Mouse (Mus musculus) ovary, adult 2 months (tissue): ENCODE measurements around the gene Brwd3. TPM values are rescaled to one million over a fixed set of nuclear protein-coding genes. Genes with fewer than 3 reads are reported as not detected.

ENCODE experiments used
- polyA plus RNA-seq: library from polyadenylated mRNA; depleted of rRNA; stranded (reverse); fragments of >200 nt; gene quantifications from 2 replicates; pipeline ENCODE4 v1.2.3, GENCODE M21; 2012; rRNA removed

Gene Brwd3
- 0.50 and 0.56 TPM in 2 replicates for polyA plus RNA-seq

DNA sequence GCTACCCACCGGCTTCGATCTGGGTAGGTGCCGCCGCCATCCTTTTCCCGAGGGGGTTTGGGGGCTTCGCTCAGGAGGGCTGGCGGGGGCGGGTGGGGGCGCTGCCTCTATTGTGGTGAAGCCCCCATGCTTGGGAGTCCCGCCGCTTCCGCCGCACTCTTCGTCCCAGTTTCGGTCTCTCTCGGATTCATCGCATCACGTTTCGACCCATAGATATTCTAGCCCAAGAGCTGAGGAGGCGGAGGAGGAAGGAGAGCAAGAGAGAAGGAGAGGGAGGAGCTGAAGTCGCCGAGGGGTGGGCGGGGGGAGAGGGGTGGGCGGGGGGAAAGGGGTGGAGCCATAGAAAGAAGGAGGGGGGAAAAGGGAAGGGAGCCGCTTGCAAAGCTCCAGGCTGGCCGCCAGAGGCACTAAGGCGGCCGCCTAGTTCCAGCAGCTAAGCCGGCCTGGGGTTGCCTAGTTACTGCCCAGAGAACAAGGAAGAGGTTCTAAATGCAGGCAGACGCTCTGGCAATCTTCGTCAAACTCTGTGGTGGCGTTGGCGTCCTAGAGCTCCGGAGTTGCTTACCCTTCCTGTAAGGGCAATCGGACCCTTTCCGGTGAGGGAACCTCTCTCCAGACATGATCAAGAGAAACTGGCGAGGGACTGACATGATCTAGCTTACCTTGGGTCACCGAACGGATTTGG is at the start of gene Brwd3:
Brwd3 (minus strand) TSS at position 283 of the 685 bp plus-strand sequence.

Other genes starting within 250 kb of the Brwd3 start
- not detected in 2 replicates for gene Gm379, start 169.5 kb downstream of the Brwd3 start, polyA plus RNA-seq
- gene Hmgn5, start 179.0 kb upstream of the Brwd3 start, polyA plus RNA-seq = 0.10 and 0.15 TPM in 2 replicates